Mouse (Mus musculus): ENCODE results near the gene Fam129a.
A peak's percentile ranks its signal among the peaks of the same experiment; 100 is the strongest.
"Not testable (repeated sequence)": the region's sequence is repeated elsewhere in the genome, so short reads cannot be mapped to it uniquely, and the experiment has no call there.

Fam129a gene

DNA sequence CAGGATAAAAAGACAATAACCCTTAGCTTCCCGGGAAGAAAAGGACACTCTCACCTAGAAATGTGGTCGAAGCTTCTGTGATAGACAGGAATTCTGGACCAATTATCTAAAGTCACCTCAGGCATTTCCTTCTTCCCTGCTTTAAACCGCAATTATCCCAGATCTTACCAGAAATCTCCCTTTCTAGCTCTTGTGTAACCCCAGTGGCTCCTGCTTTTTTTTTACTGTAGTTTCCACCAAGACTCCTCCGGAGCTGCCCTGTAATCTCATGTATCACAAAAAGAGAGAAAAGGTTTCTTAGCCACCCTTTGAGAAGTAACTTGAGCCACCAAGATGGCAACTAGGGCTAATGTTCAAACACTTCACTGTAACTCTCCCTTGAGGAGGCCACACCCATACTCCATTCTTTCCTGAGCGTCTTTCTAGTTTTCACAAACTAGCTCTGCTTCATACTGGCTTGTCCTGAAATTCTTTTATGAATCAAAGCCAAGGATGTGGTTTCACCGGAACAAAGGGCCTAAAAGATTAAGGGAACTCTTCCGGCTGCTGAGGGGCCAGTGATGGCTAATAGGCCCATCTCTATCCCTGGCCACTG lies 93.9 kb downstream of the Fam129a start:
- no peak for DNase-seq (ENCODE audit: low read depth)

DNA sequence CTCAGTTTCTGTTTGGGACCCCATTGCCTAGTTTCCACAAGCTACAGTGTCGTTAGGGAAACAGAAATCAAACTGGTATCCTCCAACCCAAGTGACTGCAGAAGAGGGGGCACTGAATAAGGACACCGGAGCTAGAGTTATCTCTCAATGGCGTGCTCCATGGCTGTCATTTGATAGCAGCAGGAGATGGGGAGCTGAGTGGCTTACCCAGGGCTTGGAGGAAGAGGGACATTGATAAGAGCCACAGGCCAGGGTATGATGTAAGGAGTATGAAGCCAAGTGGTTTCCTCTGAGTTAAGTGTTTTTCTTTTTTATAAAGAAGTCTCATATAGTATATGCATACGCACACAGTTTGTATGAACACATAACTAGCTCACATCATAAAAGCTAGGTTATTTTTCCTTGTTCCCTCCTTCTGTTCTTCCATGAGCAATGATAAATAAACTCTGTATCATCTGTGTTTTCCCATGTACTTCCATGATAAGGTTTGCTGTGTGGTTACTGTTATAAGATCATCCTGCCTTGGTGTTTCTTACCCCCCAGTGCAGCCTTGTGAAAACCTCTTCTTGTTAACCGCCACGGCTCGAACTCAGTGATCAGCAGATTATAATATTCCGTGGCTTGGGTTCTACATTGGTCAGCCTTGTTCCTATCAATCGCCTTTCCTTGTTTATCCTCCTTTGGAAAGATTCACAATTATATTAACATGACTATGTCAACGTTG lies 96.5 kb downstream of the Fam129a start:
- no peak for DNase-seq (ENCODE audit: low read depth)

DNA sequence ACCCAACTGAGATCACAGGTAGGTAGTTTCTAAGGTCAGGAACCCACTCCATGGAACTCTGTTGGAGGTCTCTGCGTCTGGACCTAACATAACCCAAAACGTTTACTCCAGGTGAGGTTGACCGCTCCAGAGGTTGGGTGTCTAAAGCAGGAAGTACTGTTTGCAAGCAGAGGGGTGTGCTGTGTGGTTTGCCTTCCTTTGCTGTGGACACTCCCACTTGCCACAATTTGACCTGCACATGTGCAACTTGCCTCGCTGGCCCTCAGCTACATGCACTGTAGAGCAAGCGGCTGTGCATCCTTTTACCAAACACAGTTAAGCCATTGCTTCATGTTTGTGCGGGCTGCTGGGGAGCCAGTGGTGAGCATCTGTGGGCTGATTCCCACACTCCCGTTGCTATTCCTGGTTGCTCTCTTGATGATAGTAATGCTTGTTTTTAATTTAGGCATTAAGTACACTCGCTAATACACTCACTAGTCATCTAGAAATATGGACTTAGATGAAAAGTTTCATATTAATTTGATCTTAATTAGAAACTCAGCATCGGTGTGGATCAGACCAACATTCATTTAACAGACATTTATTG lies 99.1 kb downstream of the Fam129a start:
- DNase-seq (ENCODE audit: low read depth): no peak

DNA sequence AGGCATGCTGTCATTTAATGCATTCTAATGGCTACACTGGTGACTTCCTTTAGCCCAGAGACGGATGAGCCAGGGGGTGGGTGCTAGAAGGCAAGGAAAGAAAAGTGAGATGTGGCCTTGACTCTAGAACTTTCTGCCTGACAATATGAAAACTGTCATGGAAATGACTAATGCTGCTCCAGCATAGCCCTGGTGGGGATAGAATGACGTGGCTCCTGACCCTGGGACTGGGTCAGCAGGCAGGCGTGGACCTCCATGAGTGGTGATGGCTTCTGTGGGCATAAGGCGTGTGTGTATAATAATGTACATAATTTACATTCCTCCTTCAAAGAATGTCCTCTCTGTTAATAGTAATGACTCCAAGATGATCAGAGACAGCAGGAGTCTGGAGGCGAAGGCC lies 104.7 kb downstream of the Fam129a start:
- DNase-seq (ENCODE audit: low read depth): no peak

DNA sequence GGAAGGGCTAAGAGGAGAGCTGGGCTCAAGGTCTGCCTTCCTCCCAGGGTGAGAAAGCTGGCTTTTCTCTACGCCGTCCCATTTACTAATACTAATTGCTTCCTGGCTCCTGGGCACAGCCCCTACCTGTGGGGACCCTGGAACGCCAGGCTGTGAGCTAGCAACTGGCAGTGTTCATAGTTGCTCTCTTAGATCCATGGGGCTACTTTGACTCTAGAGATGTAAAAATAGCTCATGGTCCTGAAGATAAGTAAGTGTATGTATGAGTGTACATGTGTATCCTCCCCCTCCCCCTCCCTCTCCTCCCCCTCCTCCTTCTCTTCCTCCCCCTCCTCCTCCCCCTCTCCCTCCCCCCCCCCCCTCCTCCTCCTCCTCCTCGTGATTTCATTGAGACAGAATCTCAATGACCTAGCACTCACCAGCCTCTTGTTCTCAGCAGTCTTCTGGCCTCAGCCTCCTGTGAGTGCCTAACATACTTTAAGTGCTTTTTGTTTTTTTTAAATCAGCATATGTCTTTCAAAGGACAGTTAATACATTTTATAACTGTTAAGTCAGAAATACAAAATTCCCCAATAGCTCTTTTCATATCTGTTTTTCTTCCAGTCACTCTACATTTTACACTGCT lies 106.3 kb downstream of the Fam129a start:
- DNase-seq (ENCODE audit: low read depth): no peak

DNA sequence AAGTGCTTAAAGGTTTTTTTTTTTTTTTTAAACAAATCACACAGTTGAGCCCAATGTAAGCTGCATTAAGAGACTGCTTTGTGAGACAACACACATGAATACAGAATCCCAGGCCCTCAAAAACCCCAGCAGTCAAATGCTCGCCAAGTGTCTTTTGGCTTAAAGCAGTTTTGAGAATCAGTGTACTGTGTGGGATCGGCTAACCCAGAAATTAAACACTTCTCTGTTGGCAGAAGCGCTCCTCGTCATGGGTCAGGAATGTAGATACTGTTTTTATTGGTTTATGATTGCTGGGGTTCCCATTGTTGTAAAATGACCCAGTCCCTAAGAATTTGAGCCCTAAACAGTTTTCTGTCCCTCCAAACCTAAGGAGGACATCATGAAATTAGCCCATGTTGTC lies 107.0 kb downstream of the Fam129a start:
- DNase-seq (ENCODE audit: low read depth): no peak

DNA sequence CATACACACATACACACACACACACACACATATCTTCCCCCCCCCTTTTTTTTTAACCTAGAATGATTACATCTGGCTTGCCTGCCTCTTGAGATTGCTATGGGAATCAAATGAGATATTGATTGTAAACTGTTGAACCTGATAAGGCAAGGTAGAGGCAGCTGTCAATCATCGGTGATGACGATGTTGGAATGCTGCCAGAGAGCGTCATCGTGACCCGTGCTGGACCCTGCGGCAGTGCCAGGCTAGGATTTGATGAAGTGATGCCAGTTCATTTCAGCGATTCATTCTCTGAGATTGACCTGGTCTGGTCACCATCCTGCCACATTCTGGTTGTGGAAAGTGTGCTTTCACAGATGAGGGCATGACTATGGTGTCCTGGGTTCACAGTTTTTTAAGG lies 108.2 kb downstream of the Fam129a start:
- no peak for DNase-seq (ENCODE audit: low read depth)

DNA sequence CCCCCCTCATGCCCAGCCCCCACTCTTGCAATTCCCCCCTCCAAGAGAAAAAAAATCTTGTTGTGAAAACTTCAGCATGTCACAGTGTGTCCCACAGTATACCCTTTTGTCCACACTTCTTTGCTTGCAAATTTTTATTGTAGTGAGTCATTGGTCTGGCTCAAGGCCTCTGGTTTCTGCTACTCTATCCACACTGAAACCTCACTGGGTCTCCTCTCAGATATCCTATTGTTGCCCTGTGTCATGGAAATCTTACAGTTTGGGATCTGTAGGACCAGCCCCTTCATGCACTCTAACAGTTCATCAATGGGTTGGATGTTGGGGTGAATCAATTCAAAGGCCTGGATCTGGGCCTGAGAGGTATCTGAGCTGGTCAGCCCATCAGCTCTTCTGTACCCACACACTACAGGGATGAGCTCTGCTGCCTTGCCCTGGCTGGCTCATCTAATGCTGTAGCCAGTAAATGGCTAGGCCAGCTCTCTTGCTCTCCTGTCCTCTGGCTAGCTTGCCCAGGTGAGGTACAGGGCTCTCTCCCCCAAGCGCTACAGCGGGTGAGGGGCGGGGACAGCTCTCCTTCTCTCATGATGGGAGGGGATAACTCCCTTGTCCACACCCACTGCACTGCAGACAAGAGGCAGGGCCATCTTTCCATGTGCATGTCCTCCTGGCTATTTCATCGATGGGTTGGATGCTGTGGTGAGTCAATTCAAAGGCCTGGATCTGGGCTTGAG lies 109.1 kb downstream of the Fam129a start:
- no peak for DNase-seq (ENCODE audit: low read depth)

DNA sequence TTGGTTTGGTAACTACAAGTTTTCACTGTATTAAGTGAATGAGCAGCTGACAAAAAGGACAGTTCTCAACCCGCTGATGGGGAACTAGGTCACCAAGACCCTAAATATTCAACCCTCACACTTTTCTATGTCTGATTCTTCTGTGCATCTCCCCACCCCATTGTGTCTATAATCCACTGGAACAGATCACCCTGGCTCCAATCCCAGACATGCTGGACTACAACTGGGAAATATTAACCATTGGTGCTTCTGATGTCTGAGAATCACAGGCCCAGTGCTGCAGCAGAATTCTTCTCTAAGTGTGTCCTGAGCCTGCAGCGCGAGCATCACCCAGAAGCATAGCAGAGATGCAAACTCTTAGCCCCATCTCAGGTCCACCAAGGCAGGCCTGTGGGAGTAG lies 110.0 kb downstream of the Fam129a start:
- DNase-seq (ENCODE audit: low read depth): no peak

DNA sequence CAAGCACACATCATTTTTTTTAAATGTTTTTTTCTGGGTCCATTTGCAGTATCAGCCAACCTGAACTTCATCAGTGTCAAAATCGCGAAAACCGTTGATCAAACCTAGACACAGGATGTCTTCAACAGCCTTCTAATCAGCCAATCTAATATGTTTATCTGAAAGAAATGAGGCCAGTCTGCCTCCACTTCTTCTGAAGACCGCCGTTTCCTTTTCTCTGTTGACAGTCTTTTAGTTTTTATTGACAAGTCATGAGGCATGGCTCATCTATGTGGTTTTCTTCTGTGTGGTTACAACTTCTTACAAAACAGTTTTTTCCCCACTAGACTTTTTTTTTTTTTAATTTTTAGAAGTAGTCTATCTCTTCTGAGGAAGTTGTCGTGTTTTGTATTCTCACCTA lies 111.9 kb downstream of the Fam129a start:
- DNase-seq (ENCODE audit: low read depth): peak; percentile 48

DNA sequence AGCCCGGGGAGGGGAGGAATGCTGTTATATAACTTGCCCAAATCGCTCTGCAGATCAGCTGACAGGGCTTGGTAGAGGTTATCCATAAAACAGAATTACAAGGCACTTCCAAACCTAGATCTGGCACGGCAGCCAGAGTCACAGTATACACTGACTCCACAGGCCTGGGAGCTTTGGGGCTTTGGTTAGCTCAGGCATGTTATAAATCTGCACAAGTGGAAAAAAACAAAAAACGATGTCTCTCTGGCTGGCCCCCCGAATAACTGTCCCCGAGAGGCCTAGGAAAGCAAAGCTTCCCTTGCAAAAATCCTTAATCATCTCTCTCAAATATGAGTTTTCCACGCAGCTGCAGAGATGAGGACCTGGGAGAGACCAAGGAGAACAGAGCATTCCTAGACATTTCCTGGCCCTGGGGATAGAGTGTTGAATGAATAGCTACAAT lies 113.5 kb downstream of the Fam129a start:
- DNase-seq (ENCODE audit: low read depth): no peak

DNA sequence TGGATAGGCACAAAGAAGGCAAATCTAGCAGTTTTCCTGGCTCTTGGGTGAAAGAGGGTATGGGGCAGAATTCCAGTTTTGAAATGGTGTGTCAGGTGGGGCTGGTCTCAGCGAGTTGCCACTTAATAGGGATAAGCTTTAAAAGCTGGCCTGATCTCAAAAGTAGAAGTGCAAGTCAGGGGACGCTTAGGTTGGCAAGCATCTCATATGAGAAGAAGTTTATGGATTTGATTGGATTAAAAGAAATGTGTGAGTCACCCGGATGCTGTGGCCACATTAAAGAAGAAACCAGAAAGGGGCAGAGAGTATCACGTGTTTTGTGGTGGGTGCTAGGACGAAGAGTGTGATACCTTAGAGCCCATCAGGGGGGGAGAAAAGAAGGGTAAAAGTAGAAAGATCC lies 114.0 kb downstream of the Fam129a start:
- DNase-seq (ENCODE audit: low read depth): peak; percentile 51

DNA sequence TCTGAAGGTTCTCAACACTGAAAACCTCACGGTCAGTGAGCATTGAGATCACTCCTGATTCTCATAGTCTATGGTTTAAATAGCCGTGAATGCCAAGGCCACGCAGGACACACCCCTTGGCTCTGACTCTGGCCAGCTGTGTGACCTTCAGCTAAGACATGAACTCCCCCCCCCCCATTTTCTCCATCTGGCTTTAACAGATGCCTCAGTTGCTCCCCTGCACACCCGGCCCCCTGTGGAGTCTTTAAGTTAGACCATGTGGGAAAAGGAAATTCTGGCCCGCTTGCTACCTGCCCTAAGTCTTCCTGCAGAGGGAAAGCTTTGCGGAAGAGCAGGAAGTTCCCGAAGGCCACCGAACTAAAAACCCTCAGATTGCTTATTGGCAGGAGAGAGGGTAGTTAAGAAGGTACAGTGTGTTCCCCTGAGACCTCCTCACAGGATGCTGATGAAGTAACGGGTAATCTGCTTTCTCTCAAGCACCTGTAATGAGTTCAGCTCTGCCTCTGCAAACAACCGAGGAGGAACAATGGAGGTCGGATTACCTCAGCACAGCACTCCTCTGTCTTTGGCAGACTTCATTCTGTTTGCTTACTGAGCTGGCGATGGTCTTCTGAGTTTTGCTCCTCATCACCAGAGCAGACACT lies 114.8 kb downstream of the Fam129a start:
- DNase-seq (ENCODE audit: low read depth): no peak

DNA sequence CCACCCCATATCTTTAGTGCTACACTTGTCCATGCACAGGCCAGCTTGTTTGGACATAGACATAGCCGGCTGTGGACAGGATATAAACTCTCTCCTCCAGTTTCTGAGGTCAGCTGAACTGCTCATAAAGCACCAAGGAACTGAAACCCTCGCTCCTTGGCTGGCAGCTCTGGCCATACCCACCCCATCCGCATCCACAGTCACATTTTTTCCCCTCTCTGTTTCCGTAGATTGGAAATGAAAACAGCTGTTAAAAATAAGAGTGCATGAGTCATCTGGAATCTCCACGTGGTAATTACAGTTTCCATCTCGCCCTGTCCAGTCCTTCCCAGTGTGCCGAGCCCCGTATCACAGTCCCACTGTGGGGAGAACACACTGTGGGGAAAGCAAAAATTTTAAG lies 115.7 kb downstream of the Fam129a start:
- no peak for DNase-seq (ENCODE audit: low read depth)

DNA sequence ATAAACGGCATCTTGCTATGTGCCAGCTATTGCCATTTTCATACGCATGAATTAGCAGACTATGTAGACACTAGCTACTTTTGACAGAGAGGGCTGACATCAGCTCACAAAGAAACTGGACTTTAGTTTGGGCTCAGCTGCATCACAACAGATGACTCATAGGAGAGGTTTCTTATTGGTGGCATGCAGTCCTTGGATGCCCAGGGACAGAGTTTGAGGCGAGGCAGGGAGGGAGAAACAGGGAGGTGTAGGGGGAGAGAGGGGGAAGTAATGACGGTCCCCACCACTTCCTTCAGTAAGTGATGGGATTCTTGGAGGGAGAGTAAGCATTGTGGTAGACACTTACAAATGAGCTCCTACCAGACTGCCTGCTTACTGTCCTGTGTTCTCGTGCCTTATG lies 118.0 kb downstream of the Fam129a start:
- DNase-seq (ENCODE audit: low read depth): no peak

DNA sequence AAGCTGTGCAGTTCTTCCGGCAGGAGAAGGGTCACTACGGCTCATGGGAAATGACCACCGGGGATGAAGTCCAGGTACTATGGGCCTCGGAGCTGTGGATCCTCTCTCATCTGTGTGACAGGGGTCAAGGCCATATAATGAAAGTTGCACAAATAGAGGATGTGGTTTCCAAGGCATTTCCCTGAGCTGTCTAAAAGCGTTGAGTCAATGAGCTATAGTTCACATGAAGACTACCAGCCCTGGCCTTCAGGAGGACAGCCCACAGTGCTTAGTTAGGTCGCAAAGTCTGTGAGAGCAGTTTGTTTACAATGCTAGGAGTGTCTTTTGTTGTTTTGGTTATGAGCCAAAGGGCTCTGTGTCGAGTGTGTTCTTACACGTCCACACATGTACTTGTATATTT lies 118.6 kb downstream of the Fam129a start:
- no peak for DNase-seq (ENCODE audit: low read depth)

DNA sequence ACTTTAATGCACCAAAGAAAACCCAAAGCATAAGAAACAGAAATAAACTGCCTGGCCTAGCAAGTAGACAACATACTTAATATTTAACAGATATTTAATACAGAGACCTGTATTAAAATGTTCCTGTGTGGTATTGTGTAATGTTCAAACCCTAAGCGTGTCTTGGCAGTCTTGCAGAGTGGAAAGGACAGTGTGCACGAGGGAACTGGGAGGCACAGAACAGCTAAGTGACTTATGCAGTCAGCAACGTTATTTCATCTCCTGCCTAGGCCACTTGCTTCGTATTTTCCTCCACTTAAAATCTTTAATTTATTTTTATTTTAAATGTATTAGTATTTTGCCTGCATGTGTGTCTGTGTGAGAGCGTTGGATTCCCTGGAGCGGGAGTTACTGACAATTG lies 119.1 kb downstream of the Fam129a start:
- no peak for DNase-seq (ENCODE audit: low read depth)

DNA sequence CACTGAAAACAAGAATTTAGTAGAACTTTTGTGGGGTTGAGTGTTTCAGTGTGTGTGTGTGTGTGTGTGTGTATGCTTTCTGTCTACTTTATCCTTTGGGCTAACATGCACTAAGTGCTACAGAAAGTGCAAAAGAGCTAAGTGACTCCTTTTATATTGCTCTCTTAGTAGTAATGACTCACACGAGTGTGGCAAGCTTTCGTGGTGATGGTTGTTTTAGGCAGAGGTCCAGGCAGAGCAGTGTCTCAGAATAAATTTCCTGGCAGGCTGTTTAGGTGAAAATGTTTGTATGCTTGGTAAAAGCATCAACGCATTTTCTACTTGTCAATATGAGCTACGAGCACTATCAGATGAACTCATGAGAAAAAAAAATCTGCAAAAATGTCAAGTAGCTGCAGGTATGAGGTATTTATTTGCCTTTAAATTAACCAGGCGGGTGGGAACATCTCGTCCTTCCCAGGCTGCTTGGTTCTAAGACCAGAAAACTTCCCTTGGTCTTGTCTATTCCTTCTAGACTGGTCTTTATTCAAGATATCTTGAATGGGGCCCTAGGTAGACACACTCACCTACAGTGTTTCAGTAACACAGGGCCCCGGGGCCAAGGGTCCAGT lies 119.7 kb downstream of the Fam129a start:
- DNase-seq (ENCODE audit: low read depth): no peak

DNA sequence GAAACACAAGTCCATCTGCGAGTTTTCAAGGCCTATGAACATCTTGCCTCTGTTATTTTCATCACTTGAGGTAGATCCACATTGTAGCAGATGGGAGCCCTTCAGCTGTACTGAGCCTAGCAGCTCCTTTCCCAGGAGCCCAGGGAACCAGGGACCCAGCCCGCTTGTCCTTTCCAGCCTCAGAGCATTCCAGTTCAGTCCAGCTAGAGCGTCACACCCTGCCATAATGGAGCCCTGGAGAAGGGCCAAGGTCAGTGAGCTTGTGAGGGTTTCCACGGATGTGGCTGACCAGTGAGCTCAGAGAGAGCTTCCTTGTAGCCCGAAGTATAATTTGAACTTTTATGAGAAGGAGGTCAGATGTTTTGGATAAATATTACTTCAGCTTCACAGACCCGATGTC lies 121.9 kb downstream of the Fam129a start:
- not testable (repeated sequence) for DNase-seq (ENCODE audit: low read depth)

DNA sequence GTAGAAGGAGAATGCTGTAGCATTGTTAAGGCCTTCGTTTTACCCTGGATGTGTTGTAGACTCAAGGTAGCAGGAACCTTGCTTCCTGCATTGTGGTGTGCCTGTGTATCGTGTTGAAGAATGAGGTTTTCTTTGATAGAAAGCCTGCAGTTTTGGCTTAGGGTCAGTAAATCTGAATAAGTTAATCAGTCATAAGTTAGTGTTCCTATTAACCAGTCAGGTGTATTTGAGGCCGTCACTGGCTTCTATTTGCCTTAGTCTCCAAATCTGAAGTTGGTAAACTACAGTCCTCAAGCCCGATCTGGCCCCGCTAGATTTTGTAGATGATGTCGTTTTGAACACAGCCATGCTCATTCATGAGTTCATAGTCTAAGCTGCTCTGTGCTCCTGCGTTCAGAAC lies 125.8 kb downstream of the Fam129a start:
- no peak for DNase-seq (ENCODE audit: low read depth)

DNA sequence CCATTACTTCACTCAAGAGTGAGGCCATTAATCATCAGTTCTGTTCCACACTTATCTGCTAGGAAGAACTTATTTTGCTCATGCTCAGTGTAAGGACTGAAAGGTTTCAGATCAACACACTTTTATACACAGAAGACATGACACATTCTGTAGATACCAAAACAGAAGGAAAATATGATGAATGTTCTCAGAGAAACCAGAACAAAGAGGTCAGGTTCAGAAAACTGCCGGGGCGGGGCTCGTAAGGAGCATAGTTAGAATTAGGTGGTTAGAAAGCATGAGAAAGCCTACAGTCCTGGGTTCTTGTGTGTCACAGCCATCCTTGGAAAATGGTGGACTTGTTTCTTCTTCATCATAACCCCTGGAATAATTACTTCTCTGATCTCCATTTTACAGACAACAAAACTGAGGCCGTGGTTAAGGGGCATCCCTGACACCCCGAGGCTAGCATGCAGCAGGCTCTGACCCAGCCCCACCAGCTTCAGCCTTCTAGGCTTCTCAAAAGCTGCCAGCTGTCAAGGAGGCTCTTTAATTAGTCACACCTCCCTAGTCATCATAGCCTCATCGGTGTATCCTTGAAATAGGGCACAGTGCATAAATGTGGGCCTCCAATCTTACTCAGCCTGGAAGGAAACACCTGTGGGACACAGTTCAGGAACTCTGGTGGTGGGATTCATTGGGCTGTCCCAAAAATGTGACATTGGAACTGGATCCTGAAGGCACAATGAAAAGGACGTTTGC lies 127.1 kb downstream of the Fam129a start:
- no peak for DNase-seq (ENCODE audit: low read depth)

Data from naive thymus-derived CD4-positive, alpha-beta T cell, adult 2 months (primary cell).